Mouse (Mus musculus) effector memory CD4-positive, alpha-beta T cell, adult 7 months (primary cell): ENCODE data around the gene Inip. TPM values are rescaled to one million over a fixed set of nuclear protein-coding genes. Genes with fewer than 3 reads are reported as not detected.

ENCODE experiments used
- polyA plus RNA-seq: library from polyadenylated mRNA; unstranded; fragments of 100-300 nt; shearing (Covaris generic); gene quantifications from one replicate; pipeline ENCODE4 v1.2.1, GENCODE M21; 2017

Inip gene
- 38.2 TPM for polyA plus RNA-seq

DNA sequence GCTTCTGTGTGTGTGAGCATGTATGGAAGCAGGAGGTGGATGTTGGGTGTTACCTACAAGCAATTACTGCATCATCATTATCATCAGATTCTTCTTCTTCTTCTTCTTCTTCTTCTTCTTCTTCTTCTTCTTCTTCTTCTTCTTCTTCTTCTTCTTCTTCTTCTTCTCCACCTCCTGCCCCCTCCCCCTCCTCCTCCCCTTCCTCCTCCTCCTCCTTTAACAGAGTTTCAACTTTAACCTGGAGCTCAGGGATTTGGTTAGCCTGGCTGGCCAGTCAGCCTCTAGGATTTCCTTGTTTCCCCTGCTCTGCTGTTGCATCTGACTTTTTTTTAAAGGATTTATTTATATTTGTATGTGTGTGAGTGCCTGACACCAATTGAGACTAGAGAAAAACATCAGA, at the start of gene Inip:
Inip (minus strand) TSS at position 101 of the 400 bp plus-strand sequence.

DNA sequence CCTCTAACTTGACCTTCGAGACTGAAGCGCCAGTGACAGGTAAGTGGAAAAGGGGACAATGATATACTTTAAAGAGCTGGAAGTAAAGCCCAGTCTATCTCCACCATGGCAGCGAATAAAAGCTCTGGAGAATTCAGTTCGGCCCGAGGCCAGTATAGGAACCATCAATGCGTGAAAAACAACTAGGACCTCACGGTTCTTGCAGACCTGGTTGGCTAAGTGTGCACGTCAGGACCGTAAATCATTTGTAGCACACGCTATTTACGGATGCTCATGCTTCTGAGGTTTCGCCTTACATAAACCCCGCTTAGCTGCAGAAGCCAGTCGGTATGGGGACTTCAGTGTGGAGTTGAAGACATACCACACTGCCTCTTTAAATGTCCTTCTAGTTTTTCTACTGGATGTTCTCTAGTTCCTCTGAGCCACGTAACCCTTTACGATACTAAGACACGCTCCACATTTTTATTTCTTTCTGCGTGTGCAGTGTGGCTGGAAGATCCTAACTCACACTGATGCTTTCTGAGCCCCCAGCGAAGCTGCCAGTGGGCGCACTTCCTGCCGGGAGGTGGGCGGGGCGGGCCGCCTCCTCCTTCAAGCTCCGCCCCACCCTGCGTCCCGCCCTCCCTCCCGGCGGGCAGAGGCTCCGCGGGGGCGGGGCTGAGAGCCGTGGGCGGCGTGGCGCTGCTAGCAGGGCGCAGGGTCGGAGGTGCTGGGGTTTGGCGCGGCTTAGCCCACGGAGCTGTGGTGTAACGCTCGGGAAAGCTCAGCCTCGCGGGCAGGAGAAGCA, 4.0 kb upstream of the Inip start, which contains the start of gene Snx30:
Snx30 (plus strand) TSS at position 660 of the 787 bp plus-strand sequence.

Other genes with a start within 250 kb of the Inip start
- gene Hsdl2, start 220.0 kb downstream of the Inip start, polyA plus RNA-seq, result 32.8 TPM
- 11.1 TPM for gene E130308A19Rik, start 175.4 kb downstream of the Inip start, polyA plus RNA-seq
- gene Snx30, start 4.3 kb upstream of the Inip start, polyA plus RNA-seq, result 8.0 TPM
- gene Slc46a2, start 113.5 kb upstream of the Inip start, polyA plus RNA-seq, result not detected
- gene Mup4, start 159.1 kb upstream of the Inip start, polyA plus RNA-seq, result not detected
- gene Mup6, start 162.7 kb upstream of the Inip start, polyA plus RNA-seq, result not detected